In genomic region chr2:18997387-18997971, GRCm38 (mm10) we compare ENCODE assay signal across 8 mouse cellular contexts. TPM values are rescaled to one million over a fixed set of nuclear protein-coding genes. Genes with fewer than 3 reads are reported as not detected.
DNase-seq lines count a peak whose midpoint lies in the region; ATAC-seq and TF ChIP-seq lines count a peak whose summit lies in the region.

No protein-coding gene starts in this region.

- under 1% methylated on average over 46 of the region's 46 CpGs for WGBS in embryonic facial prominence, embryonic 12.5 days
- under 1% methylated on average over 45 of the region's 46 CpGs for WGBS in heart, embryonic 10.5 days
- WGBS in kidney, postnatal 0 days, result under 1% methylated on average over 45 of the region's 46 CpGs
- 1% methylated on average over 46 of the region's 46 CpGs for WGBS in liver, postnatal 0 days (ENCODE audit: insufficient replicate concordance)
- 0% methylated on average over 46 of the region's 46 CpGs for WGBS in neural tube, embryonic 15.5 days

- peaks cover 15% of the 10 kb centered on the region for H3K4me1 ChIP-seq in embryonic facial prominence, embryonic 12.5 days
- H3K4me1 ChIP-seq in heart, embryonic 10.5 days, result peaks cover 23% of the 10 kb centered on the region
- peaks cover 10% of the 10 kb centered on the region; the same call in 1 of the 2 replicates for H3K4me1 ChIP-seq in kidney, postnatal 0 days (replicated peaks; ENCODE audit: insufficient read depth, low read length)
- H3K4me1 ChIP-seq in liver, postnatal 0 days (ENCODE audit: insufficient read depth), result peaks cover 25% of the 10 kb centered on the region
- H3K4me1 ChIP-seq in neural tube, embryonic 15.5 days, result peaks cover 14% of the 10 kb centered on the region

- peak overlapping the region; percentile 95 for H3K4me2 ChIP-seq in embryonic facial prominence, embryonic 12.5 days (replicated peaks)
- peak overlapping the region; percentile 74 for H3K4me2 ChIP-seq in kidney, postnatal 0 days (ENCODE audit: low read length)
- peak overlapping the region; percentile 85 for H3K4me2 ChIP-seq in liver, postnatal 0 days (ENCODE audit: low read depth, low read length)
- H3K4me2 ChIP-seq in neural tube, embryonic 15.5 days, result peak overlapping the region; percentile 94

- no peaks in the 10 kb centered on the region for H3K9me3 ChIP-seq in embryonic facial prominence, embryonic 12.5 days
- no peaks in the 10 kb centered on the region for H3K9me3 ChIP-seq in heart, embryonic 10.5 days
- H3K9me3 ChIP-seq in kidney, postnatal 0 days (replicated peaks; ENCODE audit: low read length), result no peaks in the 10 kb centered on the region
- H3K9me3 ChIP-seq in liver, postnatal 0 days (ENCODE audit: low read length), result no peaks in the 10 kb centered on the region
- H3K9me3 ChIP-seq in neural tube, embryonic 15.5 days (replicated peaks), result no peaks in the 10 kb centered on the region

- DNase-seq in A20 (ENCODE audit: low read depth, low spot score), result peak; percentile 87
- DNase-seq in Muller cell, postnatal 12 days (ENCODE audit: inconsistent ontology term), result peak; percentile 73
- peak; percentile 83 for DNase-seq in heart, embryonic 10.5 days (ENCODE audit: low spot score)
- DNase-seq in kidney, postnatal 0 days (ENCODE audit: low spot score), result peak; percentile 77
- DNase-seq in liver, postnatal 0 days, result peak; percentile 70
- DNase-seq in urinary bladder, postnatal 14 days (ENCODE audit: low spot score), result peak; percentile 44

- ATAC-seq in embryonic facial prominence, embryonic 12.5 days (ENCODE audit: insufficient number of reproducible peaks, insufficient read depth, low FRiP score, low TSS enrichment), result peak; percentile 68
- peak; percentile 66 for ATAC-seq in kidney, postnatal 0 days (replicated peaks; ENCODE audit: low FRiP score, low read depth)
- ATAC-seq in liver, postnatal 0 days, result peak; percentile 64
- ATAC-seq in neural tube, embryonic 15.5 days (ENCODE audit: low FRiP score), result peak; percentile 79

- H3K27ac ChIP-seq in embryonic facial prominence, embryonic 12.5 days, result peak overlapping the region; percentile 87
- H3K27ac ChIP-seq in heart, embryonic 10.5 days, result peak overlapping the region; percentile 95
- peak overlapping the region; percentile 88 for H3K27ac ChIP-seq in kidney, postnatal 0 days
- peak overlapping the region; percentile 96 for H3K27ac ChIP-seq in liver, postnatal 0 days (ENCODE audit: low read depth)
- H3K27ac ChIP-seq in neural tube, embryonic 15.5 days (replicated peaks), result peak overlapping the region; percentile 85

- TF ChIP-seq EP300 in liver, postnatal 0 days (IDR thresholded peaks at IDR 0.05; ENCODE audit: low read depth), result no peak

- peak overlapping the region; percentile 82 for H3K9ac ChIP-seq in embryonic facial prominence, embryonic 12.5 days
- peak overlapping the region; percentile 71 for H3K9ac ChIP-seq in kidney, postnatal 0 days (ENCODE audit: low read depth, low read length)
- peak overlapping the region; percentile 82 for H3K9ac ChIP-seq in liver, postnatal 0 days (replicated peaks)
- H3K9ac ChIP-seq in neural tube, embryonic 15.5 days (replicated peaks), result peak overlapping the region; percentile 68

- H3K4me3 ChIP-seq in embryonic facial prominence, embryonic 12.5 days, result peak overlapping the region; percentile 74
- peak overlapping the region; percentile 84 for H3K4me3 ChIP-seq in heart, embryonic 10.5 days
- peak overlapping the region; percentile 84 for H3K4me3 ChIP-seq in kidney, postnatal 0 days (replicated peaks; ENCODE audit: low read depth, low read length)
- peak overlapping the region; percentile 92 for H3K4me3 ChIP-seq in liver, postnatal 0 days (ENCODE audit: low read depth, low read length)
- peak overlapping the region; percentile 83 for H3K4me3 ChIP-seq in neural tube, embryonic 15.5 days (replicated peaks)

- peaks cover 4% of the 10 kb centered on the region; the same call in 1 of the 2 replicates for H3K27me3 ChIP-seq in embryonic facial prominence, embryonic 12.5 days
- H3K27me3 ChIP-seq in heart, embryonic 10.5 days (ENCODE audit: insufficient read depth, poor library complexity, severe bottlenecking), result no peaks in the 10 kb centered on the region
- no peaks in the 10 kb centered on the region for H3K27me3 ChIP-seq in kidney, postnatal 0 days (ENCODE audit: insufficient read depth, low read length)
- H3K27me3 ChIP-seq in liver, postnatal 0 days (ENCODE audit: insufficient read depth, low read length), result 0 out of 2 replicates have a peak, but pooled peaks cover 4% of the 10 kb centered on the region
- no peaks in the 10 kb centered on the region for H3K27me3 ChIP-seq in neural tube, embryonic 15.5 days (replicated peaks)

- no peak for TF ChIP-seq CTCF in kidney, postnatal 0 days (IDR thresholded peaks at IDR 0.05; ENCODE audit: low read depth)
- no peak for TF ChIP-seq CTCF in liver, postnatal 0 days (IDR thresholded peaks at IDR 0.05; ENCODE audit: low read depth)

- H3K36me3 ChIP-seq in embryonic facial prominence, embryonic 12.5 days, result no peaks in the 10 kb centered on the region
- no peaks in the 10 kb centered on the region for H3K36me3 ChIP-seq in heart, embryonic 10.5 days
- no peaks in the 10 kb centered on the region for H3K36me3 ChIP-seq in kidney, postnatal 0 days (ENCODE audit: insufficient read depth, low read length)
- no peaks in the 10 kb centered on the region for H3K36me3 ChIP-seq in liver, postnatal 0 days (replicated peaks; ENCODE audit: insufficient read depth, low read length)
- H3K36me3 ChIP-seq in neural tube, embryonic 15.5 days, result no peaks in the 10 kb centered on the region

RNA-seq across cellular contexts. Expression of gene Pip4k2a, which starts 0.4 kb away (rescaled TPM):
- 9.4 and 10.2 TPM in 2 replicates for polyA plus RNA-seq in embryonic facial prominence, embryonic 12.5 days (2016; fragmentation: Nextera tagmentation; extraction: Ambion mirVana)
- polyA plus RNA-seq in heart, embryonic 10.5 days (2016; fragmentation: Nextera tagmentation; extraction: Ambion mirVana), result 7.4 and 12.0 TPM in 2 replicates
- polyA plus RNA-seq in kidney, postnatal 0 days (2015; fragmentation: Nextera tagmentation; extraction: Ambion mirVana), result 7.8 and 8.7 TPM in 2 replicates
- 6.7 and 8.0 TPM in 2 replicates for polyA plus RNA-seq in liver, postnatal 0 days (2015; fragmentation: Nextera tagmentation; extraction: Ambion mirVana)
- 9.9 and 13.7 TPM in 2 replicates for polyA plus RNA-seq in neural tube, embryonic 15.5 days (2015; fragmentation: Nextera tagmentation; extraction: Ambion mirVana)

RNA-seq across cellular contexts. Expression of gene 4930426L09Rik, which starts 0.7 kb away (rescaled TPM):
- polyA plus RNA-seq in embryonic facial prominence, embryonic 12.5 days (2016; fragmentation: Nextera tagmentation; extraction: Ambion mirVana), result 0.32 and 0.56 TPM in 2 replicates
- polyA plus RNA-seq in heart, embryonic 10.5 days (2016; fragmentation: Nextera tagmentation; extraction: Ambion mirVana), result 0.18 and 0.38 TPM in 2 replicates
- polyA plus RNA-seq in kidney, postnatal 0 days (2015; fragmentation: Nextera tagmentation; extraction: Ambion mirVana), result 0.43 and 0.54 TPM in 2 replicates
- 0.21 and 0.24 TPM in 2 replicates for polyA plus RNA-seq in liver, postnatal 0 days (2015; fragmentation: Nextera tagmentation; extraction: Ambion mirVana)
- 0.37 and 0.41 TPM in 2 replicates for polyA plus RNA-seq in neural tube, embryonic 15.5 days (2015; fragmentation: Nextera tagmentation; extraction: Ambion mirVana)

Comparison
In these comparisons a context has a peak if more than half of its experiments do, and no peak if none do; other contexts are left out.
1. Peak in every context shown above with its lines: DNase-seq, ATAC-seq, H3K4me3 ChIP-seq and H3K27ac ChIP-seq.